Mouse (Mus musculus) layer of hippocampus, adult 2 months (tissue): Measurements from ENCODE around the gene Spocd1. TPM values are rescaled to one million over a fixed set of nuclear protein-coding genes. Genes with fewer than 3 reads are reported as not detected.

Experiments
- DNase-seq, 2 experiments: peaks; one replicate each; pipeline ENCODE4 v3.0.0; 2022; ENCODE audit warnings: low spot score in 2 of 2
- H3K27ac ChIP-seq: fragments of 200-600 bp; 2 replicates; pipeline ENCODE4 v1.8.1; 2022
- H3K4me3 ChIP-seq: fragments of 200-600 bp; 2 replicates; pipeline ENCODE4 v1.8.1; 2022; ENCODE audit warnings: mild to moderate bottlenecking
- CTCF ChIP-seq: fragments of 200-600 bp; conservative IDR thresholded peaks from 2 replicates; pipeline ENCODE4 v1.8.1; 2022; ENCODE audit warnings: antibody characterized with exemption, mild to moderate bottlenecking, moderate library complexity
- total RNA-seq, 2 experiments: library from RNA; stranded (reverse); gene quantifications; 2 replicates each; pipeline ENCODE4 v1.2.3; 2021

The Spocd1 gene
- total RNA-seq, 2 experiments from 2014 or later: 0.42 to 1.0 TPM

- no peak overlapping the region for H3K4me3 ChIP-seq
- no peak for TF ChIP-seq CTCF
- DNase-seq: no peak
- H3K27ac ChIP-seq: no peak overlapping the region
These were observed 20.2 kb upstream of the Spocd1 start for GRCm38 (mm10) chr4:129908836-129909235.

GRCm38 (mm10) chr4:129909261-129909731 is 19.8 kb upstream of the Spocd1 start:
- Histone ChIP-seq H3K27ac (no peak overlapping the region), H3K4me3 (no peak overlapping the region)
- no peak for DNase-seq
- no peak for TF ChIP-seq CTCF

GRCm38 (mm10) chr4:129912998-129913397 is 16.1 kb upstream of the Spocd1 start:
- TF ChIP-seq CTCF: no peak
- Histone ChIP-seq H3K27ac (no peak overlapping the region), H3K4me3 (no peak overlapping the region)
- DNase-seq: no peak

GRCm38 (mm10) chr4:129913761-129914644 is 15.0 kb upstream of the Spocd1 start:
- no peak for DNase-seq
- H3K4me3 ChIP-seq: no peak overlapping the region; the same call in 1 of the 2 replicates
- TF ChIP-seq CTCF: no peak
- H3K27ac ChIP-seq: 0 out of 2 replicates have a peak overlapping the region, but pooled peaks have one; percentile 23

GRCm38 (mm10) chr4:129914686-129915085 is 14.4 kb upstream of the Spocd1 start:
- TF ChIP-seq CTCF: no peak
- H3K4me3 ChIP-seq: no peak overlapping the region
- no peak overlapping the region for H3K27ac ChIP-seq
- no peak for DNase-seq

GRCm38 (mm10) chr4:129915349-129915988 is 13.6 kb upstream of the Spocd1 start:
- no peak overlapping the region for H3K4me3 ChIP-seq
- no peak for TF ChIP-seq CTCF
- no peak overlapping the region for H3K27ac ChIP-seq
- no peak for DNase-seq

- no peak for DNase-seq
- no peak overlapping the region for H3K27ac ChIP-seq
- H3K4me3 ChIP-seq: no peak overlapping the region
- no peak for TF ChIP-seq CTCF
These were observed 12.9 kb upstream of the Spocd1 start for GRCm38 (mm10) chr4:129916159-129916558.

- H3K27ac ChIP-seq: peak overlapping the region; percentile 36; the same call in 1 of the 2 replicates
- no peak for TF ChIP-seq CTCF
- no peak overlapping the region for H3K4me3 ChIP-seq
- no peak for DNase-seq
These were observed 11.9 kb upstream of the Spocd1 start for GRCm38 (mm10) chr4:129917016-129917603.

- Histone ChIP-seq H3K27ac (no peak overlapping the region), H3K4me3 (no peak overlapping the region)
- DNase-seq: no peak
- TF ChIP-seq CTCF: no peak
These were observed 10.6 kb upstream of the Spocd1 start for GRCm38 (mm10) chr4:129918464-129918863.

GRCm38 (mm10) chr4:129918901-129919300 is 10.1 kb upstream of the Spocd1 start:
- TF ChIP-seq CTCF: no peak
- Histone ChIP-seq H3K4me3 (no peak overlapping the region), H3K27ac (no peak overlapping the region)
- no peak for DNase-seq

- Histone ChIP-seq H3K4me3 (no peak overlapping the region), H3K27ac (no peak overlapping the region)
- no peak for DNase-seq
- no peak for TF ChIP-seq CTCF
These were observed 8.3 kb upstream of the Spocd1 start for GRCm38 (mm10) chr4:129920542-129921313.

- no peak for DNase-seq
- Histone ChIP-seq H3K4me3 (no peak overlapping the region), H3K27ac (no peak overlapping the region)
- TF ChIP-seq CTCF: no peak
These were observed 7.8 kb upstream of the Spocd1 start for GRCm38 (mm10) chr4:129921314-129921587.

GRCm38 (mm10) chr4:129924143-129924542 is 4.9 kb upstream of the Spocd1 start:
- H3K27ac ChIP-seq: no peak overlapping the region
- no peak for DNase-seq
- TF ChIP-seq CTCF: no peak

More at GRCm38 (mm10) chr4:129924143-129924542, 4.9 kb upstream of the Spocd1 start:
- H3K4me3 ChIP-seq: no peak overlapping the region
